20 mouse cellular contexts compared by ENCODE assay signal in the genomic region with DNA sequence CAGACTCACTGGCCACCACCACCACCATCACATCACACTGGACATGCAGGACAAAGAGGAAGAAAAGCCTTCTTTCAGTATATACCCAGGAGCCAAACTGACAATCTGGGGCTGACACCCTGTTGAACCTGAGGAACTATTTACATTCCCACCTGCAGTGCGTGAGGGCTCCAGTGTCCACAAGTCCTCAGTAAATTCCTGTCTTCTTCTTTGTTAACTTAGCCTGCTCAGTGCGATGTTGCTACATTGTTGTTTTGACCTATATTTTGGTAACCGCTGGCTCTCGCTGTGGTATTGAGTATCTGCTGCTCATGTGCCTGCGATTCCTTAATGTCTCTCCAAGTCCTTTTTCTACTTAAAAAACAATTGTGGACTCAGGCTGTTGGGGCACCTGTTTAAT. TPM values are rescaled to one million over a fixed set of nuclear protein-coding genes. Genes with fewer than 3 reads are reported as not detected.
DNase-seq lines count a peak whose midpoint lies in the region; ATAC-seq lines count a peak whose summit lies in the region.
"Had no signal": no experiment of that assay in that cellular context is flagged by ENCODE, and none has a peak within 500 bp of the region (broad histone marks: within the 10 kb centered on the region; RNA-seq: fewer than 3 reads in every experiment).

No protein-coding gene starts in this region.

- H3K9ac ChIP-seq in liver, embryonic 16.5 days (ENCODE audit: low read depth, low read length) = no peak overlapping the region
- no peak overlapping the region for H3K9ac ChIP-seq in liver, embryonic 11.5 days (ENCODE audit: low read depth, low read length)
- H3K9ac ChIP-seq: embryonic facial prominence, embryonic 12.5 days; forebrain, embryonic 13.5 days; forebrain, embryonic 15.5 days had no signal

- no peaks in the 10 kb centered on the region for H3K9me3 ChIP-seq in liver, embryonic 16.5 days (replicated peaks; ENCODE audit: control insufficient read depth, low read length)
- H3K9me3 ChIP-seq in liver, embryonic 11.5 days (ENCODE audit: control insufficient read depth, low read length) = no peaks in the 10 kb centered on the region
- H3K9me3 ChIP-seq: embryonic facial prominence, embryonic 10.5 days; embryonic facial prominence, embryonic 12.5 days; forebrain, embryonic 13.5 days; forebrain, embryonic 15.5 days had no signal

- no peaks in the 10 kb centered on the region for H3K36me3 ChIP-seq in liver, embryonic 16.5 days (ENCODE audit: control insufficient read depth, insufficient read depth)
- no peaks in the 10 kb centered on the region for H3K36me3 ChIP-seq in liver, embryonic 11.5 days (ENCODE audit: control insufficient read depth, insufficient read depth, low read length)
- H3K36me3 ChIP-seq: embryonic facial prominence, embryonic 10.5 days; embryonic facial prominence, embryonic 12.5 days; forebrain, embryonic 15.5 days had no signal

- H3K4me3 ChIP-seq in liver, embryonic 16.5 days (ENCODE audit: low read depth, low read length) = no peak overlapping the region
- H3K4me3 ChIP-seq in liver, embryonic 11.5 days (ENCODE audit: low read depth, low read length) = no peak overlapping the region
- H3K4me3 ChIP-seq: embryonic facial prominence, embryonic 10.5 days; embryonic facial prominence, embryonic 12.5 days; forebrain, embryonic 13.5 days; forebrain, embryonic 15.5 days had no signal

- H3K4me1 ChIP-seq in liver, embryonic 16.5 days (ENCODE audit: control insufficient read depth, low read depth, low read length) = peaks cover 12% of the 10 kb centered on the region
- no peaks in the 10 kb centered on the region; the same call in 1 of the 2 replicates for H3K4me1 ChIP-seq in liver, embryonic 11.5 days (replicated peaks; ENCODE audit: control insufficient read depth, insufficient read depth, low read length)

- peak; percentile 65 for ATAC-seq in liver, embryonic 16.5 days (ENCODE audit: low read depth)
- ATAC-seq in liver, embryonic 11.5 days (replicated peaks; ENCODE audit: low FRiP score) = no peak
- ATAC-seq: activated CD4-positive, CD25-positive, alpha-beta regulatory T cell, adult 4 months; forebrain, embryonic 13.5 days; forebrain, embryonic 15.5 days; Patski had no signal

- H3K27ac ChIP-seq in liver, embryonic 16.5 days (ENCODE audit: low read length) = peak overlapping the region; percentile 35; the same call in 1 of the 2 replicates
- no peak overlapping the region for H3K27ac ChIP-seq in liver, embryonic 11.5 days (ENCODE audit: low read depth, low read length)
- H3K27ac ChIP-seq: embryonic facial prominence, embryonic 10.5 days; embryonic facial prominence, embryonic 12.5 days; forebrain, embryonic 13.5 days; forebrain, embryonic 15.5 days had no signal

- no peaks in the 10 kb centered on the region for H3K27me3 ChIP-seq in liver, embryonic 16.5 days (ENCODE audit: control insufficient read depth, insufficient read depth, low read depth, low read length)
- H3K27me3 ChIP-seq in liver, embryonic 11.5 days (replicated peaks; ENCODE audit: control insufficient read depth, insufficient read depth, low read length) = no peaks in the 10 kb centered on the region
- H3K27me3 ChIP-seq: embryonic facial prominence, embryonic 12.5 days; Patski had no signal

- WGBS in liver, embryonic 16.5 days (ENCODE audit: insufficient replicate concordance) = 67% methylated on average over 5 of the region's 5 CpGs
- 79% methylated on average over 5 of the region's 5 CpGs for WGBS in liver, embryonic 11.5 days

- DNase-seq in liver, embryonic 11.5 days (ENCODE audit: low spot score) = no peak
- peak; percentile 31 for DNase-seq in testis, postnatal 14 days (ENCODE audit: low spot score)
- DNase-seq in testis, postnatal 10 days (ENCODE audit: low spot score) = no peak
- DNase-seq in yolk sac, embryonic 10.5 days (ENCODE audit: low spot score) = peak; percentile 43
- DNase-seq in left cerebral cortex, adult 11 months (ENCODE audit: low spot score) = no peak
- DNase-seq: adrenal gland, adult 8-10 months; adrenal gland, postnatal 14 days; adrenal gland, postnatal 36 days; cerebellum, adult 11-12 months; cerebellum, adult 2 months; cerebellum, adult 9-10 months; cerebellum, postnatal 10 days; cerebellum, postnatal 25 days had no signal

- H3K4me2 ChIP-seq in liver, embryonic 16.5 days (ENCODE audit: low read depth, low read length) = no peak overlapping the region
- H3K4me2 ChIP-seq in liver, embryonic 11.5 days = no peak overlapping the region
- H3K4me2 ChIP-seq: embryonic facial prominence, embryonic 12.5 days; forebrain, embryonic 13.5 days; forebrain, embryonic 15.5 days had no signal

RNA-seq across cellular contexts. Expression of gene Abat, which starts 7.3 kb away (rescaled TPM):
- polyA plus RNA-seq in liver, embryonic 16.5 days (2015; fragmentation: Nextera tagmentation; extraction: Ambion mirVana) = 37.8 and 46.2 TPM in 2 replicates
- 25.6 and 29.2 TPM in 2 replicates for polyA plus RNA-seq in liver, embryonic 11.5 days (2014; fragmentation: Nextera tagmentation; extraction: Ambion mirVana)

RNA-seq across cellular contexts. Expression of gene Mettl22, which starts 49.9 kb away (rescaled TPM):
- 5.9 and 7.5 TPM in 2 replicates for polyA plus RNA-seq in liver, embryonic 16.5 days (2015; fragmentation: Nextera tagmentation; extraction: Ambion mirVana)
- 21.3 and 22.3 TPM in 2 replicates for polyA plus RNA-seq in liver, embryonic 11.5 days (2014; fragmentation: Nextera tagmentation; extraction: Ambion mirVana)

Comparison
In these comparisons a context has a peak if more than half of its experiments do, and no peak if none do; other contexts are left out.
1. DNase-seq: peak in testis, postnatal 14 days (single experiment) and yolk sac, embryonic 10.5 days (single experiment); none in liver, embryonic 11.5 days (single experiment), testis, postnatal 10 days (single experiment) and left cerebral cortex, adult 11 months (single experiment).